Mouse (Mus musculus): ENCODE data around the gene Tacc2.

DNA sequence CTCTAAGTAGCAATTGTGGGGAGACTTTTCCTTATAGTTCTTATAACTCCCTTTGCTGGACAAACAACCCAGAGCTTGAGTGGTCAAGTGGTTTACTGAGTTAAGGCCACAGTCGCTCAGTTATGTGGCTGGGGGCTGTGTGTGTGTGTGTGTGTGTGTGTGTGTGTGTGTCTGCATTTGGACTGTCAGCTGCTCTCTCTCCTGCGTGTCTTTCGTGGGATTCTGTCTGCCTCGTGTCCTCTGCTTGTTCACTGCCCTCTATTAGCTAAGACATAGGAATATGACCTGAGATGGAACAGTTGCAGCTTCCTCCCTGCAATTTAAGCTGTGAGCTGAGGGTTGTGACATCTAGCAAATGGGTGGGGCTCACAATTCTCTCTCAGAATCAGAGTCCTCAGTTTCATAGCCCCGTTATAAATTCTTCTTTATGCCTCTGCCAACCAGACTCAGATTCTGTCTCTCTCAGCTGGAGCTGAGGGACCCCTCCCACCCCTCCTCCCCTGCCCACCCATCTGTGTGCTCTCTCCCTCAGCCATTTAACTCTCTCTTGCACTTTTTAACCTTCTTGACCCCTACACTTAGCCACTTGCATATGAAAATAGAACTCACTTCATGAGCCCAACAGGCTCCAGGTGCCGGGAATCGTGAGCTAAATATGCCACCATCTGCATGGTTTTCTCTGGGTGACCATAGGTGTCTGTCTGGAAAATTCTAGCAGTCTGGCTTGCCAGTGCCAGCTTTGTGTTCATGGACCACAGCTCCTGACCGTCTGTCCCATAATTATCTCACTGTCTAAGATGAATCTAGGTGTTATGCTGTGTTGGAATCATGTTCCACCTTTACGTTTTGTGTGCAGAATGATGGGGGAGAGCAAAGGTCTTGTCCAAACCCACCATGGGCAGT, 132.4 kb downstream of the Tacc2 start:
- TF ChIP-seq CTCF (IDR thresholded peaks at IDR 0.05; ENCODE audit: low read depth, low read length) (no peak), POLR2A (IDR thresholded peaks at IDR 0.05; ENCODE audit: extremely low read depth, insufficient read depth, low read length) (no peak)

Measured in liver, adult 2 months (tissue).